Mouse (Mus musculus) cerebellum, postnatal 14 days (tissue): ENCODE measurements at regions not wholly inside any gene's neighbourhood (a gene's known extent, or its start where the extent isn't known, plus 50 kb on each side); places are given as distances from the start of the nearest gene placed in this dataset.
A peak's percentile ranks its signal among the peaks of the same experiment; 100 is the strongest.

Experiments used
- DNase-seq, 2 experiments: peaks; one replicate each; pipeline ENCODE4 v3.0.0; 2021; ENCODE audit warnings: mixed read lengths in 2 of 2

DNA sequence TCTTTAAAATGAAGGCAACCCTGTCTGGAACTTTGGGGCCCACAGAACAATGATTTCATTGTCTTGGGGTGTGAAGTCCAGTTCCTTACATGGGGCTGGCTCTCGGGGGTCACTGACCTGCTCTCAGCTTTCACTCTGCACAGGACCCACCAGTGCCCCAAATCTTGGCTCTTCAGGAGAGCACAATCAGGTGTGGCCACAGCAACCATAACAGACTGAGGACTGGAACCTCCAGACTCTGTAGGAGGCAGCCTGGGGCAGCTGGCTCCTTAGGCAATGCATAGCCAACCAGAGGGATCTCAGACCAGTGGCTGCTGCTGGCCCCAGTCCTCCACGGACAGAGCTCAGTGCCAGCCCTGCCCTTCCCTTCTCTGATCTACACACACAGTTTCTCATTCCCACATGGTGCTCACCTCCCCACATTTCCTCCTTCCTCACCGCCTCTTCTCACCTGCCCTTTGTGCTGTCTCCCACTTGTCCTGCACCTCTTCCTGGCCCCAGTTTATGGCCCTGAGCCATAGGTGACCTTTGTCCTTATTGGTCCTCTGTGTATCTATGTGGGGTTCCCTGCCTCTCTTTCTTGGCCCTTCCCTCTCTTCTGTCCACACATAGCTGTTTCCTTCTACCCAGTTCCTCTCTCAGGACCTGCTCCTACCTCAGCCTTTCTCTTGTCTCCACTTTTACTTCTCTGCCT, 151.9 kb upstream of the Zmiz1 start:
- no peak for DNase-seq

DNA sequence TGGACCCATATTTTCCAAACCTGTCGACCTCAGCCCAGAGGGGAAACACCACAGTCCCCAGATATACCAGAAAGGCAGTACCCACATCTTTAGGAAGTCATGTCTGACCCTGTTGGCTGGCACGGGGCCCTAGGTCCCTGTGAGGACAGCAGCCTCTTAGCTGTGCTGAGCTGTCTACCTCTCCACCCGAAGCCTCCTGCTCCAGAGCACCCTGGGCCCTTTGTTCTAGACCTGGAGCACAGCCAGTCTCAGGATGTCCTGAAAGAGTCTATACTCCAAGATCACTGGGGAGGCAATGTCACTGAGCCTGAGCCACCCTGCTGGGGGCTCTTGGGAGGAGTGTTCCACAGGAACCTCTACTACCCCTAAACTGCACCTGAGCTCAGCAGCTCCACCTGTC, 150.9 kb upstream of the Zmiz1 start:
- DNase-seq: peak in 1 of 2 experiments; percentile 12

DNA sequence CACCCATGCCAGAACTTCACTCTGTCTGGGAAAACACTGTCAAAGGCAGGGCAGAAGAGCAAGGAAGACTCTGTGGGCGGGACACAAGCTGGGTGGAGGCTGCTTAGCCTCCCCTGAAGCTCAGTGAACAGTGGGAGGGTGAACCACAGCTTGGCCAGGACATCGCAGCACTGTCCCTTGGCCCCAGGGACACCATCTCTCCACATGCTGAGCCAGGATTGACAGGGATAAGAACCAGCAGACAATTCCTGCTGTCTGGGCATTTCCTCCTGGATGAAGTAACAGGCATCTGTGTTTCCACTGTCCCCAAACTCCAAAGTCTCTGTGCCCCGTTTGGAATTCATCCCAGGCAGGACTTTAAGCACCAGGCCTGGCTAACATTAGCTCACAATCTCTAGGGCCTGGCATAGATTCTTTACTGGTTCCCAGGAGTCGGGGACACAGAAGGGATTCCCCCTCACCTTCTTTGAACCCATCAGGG, 148.3 kb upstream of the Zmiz1 start:
- peak in 1 of 2 experiments; percentile 4 for DNase-seq

DNA sequence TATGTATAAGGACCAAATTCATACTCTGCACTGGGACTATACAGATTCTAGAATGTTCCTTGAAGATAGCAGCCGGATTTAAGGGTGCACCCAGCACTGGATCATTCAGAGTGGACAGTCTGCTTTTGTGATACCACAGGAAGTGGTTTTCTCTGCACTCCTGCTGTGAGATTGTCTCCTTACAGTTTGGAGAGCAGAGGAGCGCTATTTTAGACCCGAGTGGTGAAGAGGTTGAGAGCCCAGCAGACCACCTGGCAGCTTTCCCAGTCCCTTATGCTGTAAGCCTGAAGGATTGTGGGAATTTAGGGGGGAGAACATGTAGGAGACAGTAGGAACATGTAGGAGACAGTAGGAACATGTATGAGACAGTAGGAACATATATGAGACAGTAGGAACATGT, 147.5 kb upstream of the Zmiz1 start:
- peak in 1 of 2 experiments; percentile 59 for DNase-seq

DNA sequence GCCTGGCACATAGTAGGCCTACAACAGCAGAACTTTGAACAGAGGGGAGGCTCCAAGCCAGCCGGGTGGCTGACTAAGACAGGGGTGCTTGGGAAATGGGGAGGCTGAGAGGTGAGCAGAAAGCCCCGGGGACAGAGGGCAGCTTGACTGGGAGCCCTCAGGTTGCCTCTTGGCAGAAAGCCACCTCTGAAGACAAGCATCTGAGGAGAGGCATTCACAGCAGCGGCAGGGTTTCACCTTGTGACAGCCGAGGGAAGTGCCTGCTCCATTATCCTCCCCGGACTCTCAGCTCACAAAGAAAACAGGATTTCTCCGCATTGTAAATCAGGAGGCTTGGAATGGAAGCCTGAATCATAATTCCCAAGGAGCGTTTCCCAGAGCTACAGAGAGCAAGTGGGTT, 146.8 kb upstream of the Zmiz1 start:
- peak in 1 of 2 experiments; percentile 65 for DNase-seq

DNA sequence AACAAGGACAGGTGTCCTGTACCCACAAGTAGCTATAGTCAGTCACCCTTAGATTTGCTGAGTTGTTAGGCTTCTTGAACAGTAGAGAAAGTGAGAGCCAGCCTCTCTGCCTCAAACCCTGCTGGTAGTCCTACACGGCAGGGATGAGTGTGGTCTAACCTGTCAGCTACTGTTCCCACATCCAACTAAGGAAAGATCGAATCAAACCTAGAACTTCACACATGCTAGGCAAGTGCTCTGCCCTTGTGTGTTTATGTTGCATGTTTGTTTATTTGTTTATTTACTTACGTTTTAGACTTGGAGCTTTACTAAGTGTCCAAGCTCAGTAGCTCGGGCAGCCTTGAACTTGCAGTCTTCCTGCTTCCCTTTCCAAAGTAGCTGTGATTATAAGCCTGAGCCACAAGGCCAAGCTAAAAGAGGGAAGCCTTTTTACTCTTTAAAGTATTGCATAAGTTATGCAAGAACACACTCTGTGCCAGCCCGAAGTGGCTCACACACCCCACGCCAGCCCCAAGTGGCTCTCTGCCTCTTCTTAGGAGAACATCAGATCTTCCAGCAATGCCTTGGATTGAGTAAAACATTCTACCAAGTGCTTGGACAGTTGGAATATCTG, 146.1 kb upstream of the Zmiz1 start:
- no peak for DNase-seq

DNA sequence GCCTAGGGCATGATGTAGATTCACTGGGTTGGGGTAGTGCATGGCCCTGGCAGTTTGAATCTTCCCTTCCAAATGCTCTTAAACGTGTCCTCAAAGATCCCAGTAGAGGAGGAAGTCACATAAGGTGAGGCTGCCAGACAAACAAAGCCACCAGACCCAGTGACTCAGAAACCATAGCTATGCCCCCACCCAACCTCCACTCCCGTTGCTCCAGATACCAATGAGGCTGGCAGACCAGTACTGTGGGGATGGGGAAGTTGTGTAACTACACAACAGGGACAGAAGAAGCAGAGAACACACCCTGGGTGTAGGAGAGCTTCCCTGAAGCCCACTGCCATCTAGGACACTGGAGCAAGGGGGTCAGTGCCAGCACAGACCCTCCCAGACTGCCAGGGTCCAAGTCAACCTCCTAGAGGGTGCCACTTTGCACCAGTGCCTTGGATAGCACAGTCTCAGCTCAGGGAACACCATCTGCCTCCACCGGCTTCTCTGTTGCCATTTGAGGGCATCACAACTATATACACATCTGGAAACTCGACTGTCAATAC, 145.2 kb upstream of the Zmiz1 start:
- DNase-seq: no peak

DNA sequence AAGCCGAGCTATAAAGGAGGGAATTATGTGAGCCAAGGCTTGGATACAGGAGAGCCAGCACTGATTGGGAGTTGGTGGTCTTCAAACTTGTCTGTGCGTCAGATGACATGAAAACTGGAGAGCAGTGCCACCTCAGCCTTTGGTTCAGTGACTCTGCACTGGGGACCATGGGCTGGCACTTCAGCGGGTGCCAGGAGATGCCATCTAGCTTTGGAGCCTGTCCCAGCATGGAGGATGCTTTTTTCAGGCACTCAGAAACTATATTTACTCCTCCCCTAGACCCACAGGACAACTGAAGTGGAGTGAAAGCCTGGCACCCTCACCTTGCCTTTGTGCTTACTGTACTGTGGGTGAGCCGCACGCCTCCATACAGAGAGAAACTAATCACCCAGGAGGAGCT, 142.5 kb upstream of the Zmiz1 start:
- DNase-seq: no peak

DNA sequence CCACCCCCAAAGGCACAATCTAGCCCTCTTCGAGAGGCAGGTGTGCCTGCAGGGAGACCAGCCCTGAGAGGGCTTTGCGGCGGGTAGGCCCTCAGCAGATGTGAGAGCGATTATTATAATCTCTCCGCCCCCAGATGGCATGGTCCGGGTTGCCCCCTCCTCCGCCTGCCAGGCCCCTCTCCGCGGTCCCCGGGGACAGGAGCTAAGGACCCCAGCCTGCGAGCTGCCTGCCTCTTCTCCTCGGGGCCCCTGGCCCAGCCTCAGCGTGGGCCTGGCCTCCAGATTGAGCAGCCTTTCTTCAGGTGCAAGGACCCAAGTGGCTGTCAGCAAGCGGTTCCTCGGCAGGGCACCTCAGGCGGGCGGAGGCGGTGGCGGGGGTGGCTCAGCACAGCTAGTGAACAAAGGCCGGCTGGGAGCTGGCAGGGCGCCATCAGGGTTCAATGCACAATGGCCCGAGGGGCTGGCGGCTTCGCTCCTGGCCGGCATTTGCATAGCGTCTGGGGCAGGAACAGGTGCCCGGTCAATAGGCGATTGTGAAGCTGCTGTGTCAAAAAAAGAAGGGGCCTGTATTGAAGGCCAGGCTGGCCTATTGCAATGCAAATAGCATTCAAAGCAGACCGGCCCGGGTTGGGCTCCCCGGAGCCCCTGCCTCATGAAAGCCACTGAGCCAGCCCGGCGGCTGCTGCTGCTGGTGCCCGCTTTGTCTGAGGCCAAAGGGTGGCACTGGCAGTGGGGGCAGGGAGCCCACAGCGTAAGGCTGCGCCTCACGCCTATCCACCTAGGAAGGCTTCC, 141.1 kb upstream of the Zmiz1 start:
- peak; percentile 74 to 82 for DNase-seq

DNA sequence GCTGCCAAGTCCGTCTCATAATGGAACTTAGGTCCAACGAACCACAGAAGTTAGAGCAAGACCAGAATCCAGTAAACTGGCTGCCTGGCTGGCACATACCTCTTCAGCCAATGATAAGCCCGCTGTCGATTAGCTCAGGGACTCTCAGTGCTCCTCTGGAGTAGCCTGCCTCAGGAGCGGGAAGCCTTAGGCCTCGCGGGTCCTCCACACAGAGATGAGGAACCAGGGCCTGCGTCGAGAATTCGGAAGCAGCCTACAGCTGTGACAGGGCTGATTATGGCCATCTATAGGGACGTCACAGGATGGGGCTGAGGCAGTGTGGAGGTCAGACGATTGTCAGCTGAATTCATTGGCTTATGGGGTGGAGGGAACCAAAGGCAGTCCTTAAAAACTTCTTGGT, 140.1 kb upstream of the Zmiz1 start:
- DNase-seq: no peak

DNA sequence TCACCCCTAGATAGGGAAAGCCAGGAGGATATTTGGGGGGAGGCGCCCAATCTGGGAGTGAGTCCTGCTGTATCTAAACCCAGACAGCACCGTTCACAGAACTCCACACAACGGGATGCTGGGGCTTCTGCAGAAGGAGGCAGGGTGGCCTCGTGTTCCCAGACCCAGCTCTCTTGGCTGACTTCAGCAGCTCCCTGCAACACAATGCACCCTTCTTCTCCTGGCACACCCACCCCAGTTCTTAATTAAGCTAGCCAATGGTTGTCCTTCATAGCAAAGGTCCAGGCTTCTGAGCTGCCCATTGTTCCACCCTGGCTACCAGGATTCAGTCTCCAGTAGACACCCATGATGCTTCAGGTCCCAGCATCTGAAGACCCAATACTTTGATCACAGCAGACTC, 138.8 kb upstream of the Zmiz1 start:
- no peak for DNase-seq

DNA sequence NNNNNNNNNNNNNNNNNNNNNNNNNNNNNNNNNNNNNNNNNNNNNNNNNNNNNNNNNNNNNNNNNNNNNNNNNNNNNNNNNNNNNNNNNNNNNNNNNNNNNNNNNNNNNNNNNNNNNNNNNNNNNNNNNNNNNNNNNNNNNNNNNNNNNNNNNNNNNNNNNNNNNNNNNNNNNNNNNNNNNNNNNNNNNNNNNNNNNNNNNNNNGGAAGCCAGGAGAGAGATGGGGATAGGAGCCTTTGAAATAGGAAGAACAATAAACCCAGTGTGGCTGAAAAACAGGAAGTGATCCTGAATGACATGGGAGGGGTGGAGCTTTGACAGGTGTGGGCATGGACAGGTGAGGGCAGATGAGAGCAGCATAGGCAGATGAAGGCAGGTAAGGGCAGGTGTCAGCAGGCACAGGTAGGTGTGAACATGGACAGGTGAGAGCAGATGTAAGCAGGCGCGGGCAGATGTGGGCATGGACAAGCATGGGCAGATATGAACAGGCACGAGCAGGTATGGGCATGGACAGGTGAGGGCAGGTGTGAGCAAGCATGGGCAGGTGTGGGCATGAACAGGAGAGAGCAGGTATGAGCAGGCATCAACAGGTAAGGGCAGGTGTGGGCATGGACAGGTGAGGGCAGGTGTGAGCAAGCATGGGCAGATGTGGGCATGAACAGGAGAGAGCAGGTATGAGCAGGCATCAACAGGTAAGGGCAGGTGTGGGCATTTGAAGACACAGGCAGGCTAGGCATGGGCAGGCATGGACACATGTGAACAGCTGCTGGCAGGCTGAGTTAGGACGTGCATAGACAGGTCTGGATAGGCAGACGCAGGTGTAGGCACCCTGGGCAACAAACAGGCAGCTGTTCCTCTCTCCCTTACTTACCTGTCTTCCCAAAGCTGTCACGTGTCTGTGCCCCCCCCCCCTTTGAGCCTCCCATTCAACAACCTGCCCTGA, 135.2 kb upstream of the Zmiz1 start:
- DNase-seq: no peak

DNA sequence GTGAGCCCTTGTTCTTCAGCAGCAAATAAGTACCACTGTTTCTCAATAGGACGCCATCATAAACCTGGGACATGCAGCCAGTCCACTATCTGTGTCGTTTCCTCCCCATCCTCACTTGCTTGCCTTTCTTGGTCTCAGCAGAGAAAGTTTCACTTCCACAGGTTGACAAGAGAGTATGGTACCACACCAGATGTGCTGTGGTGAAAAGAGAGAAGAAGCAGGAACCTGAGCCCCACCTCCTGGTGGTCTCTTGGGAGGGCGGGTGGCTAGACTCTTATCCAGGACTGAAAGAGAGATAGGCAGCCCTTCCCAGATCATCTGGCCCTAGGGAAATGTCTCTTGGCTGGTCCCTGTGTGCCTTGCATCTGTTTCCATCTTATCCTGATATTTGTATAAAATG, 133.1 kb upstream of the Zmiz1 start:
- DNase-seq: no peak

DNA sequence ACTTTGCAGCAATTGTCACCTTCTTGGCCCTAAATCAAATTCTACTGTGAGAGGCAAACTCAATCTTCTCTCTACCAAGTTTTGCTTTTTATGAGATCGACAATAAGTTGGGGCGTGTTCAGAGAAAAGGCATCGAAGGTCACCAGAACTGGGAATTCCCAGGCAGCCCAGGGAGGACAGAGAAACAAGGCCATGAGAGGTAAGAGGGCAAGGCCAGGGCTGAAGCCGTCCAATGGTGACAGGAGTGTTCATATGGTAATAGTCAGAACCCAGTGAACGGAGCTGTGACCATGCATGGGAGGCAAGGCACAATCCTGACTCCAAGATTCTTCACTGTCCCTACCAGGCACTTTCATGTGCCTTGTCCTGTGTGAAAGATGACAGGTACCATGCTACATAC, 130.8 kb upstream of the Zmiz1 start:
- DNase-seq: no peak

DNA sequence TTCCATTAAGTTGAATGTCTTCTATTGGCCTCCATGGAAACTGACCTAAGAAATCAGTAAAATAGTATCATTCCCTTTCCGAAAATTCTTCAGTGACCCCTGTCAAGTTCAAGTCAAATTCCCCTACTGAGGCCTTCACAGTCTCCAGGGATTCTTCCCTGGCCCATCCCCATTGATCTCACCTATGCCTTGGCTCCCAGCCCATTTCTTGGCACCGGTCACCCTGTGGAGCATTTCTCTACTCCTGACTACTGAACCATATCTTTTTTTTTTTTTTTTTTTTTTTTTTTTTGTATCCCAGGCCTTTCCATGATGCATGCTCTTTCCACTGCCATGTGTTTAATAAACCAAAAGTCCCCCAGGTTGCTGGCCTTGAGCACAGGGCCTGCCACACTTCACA, 124.8 kb upstream of the Zmiz1 start:
- DNase-seq: peak in 1 of 2 experiments; percentile 25

DNA sequence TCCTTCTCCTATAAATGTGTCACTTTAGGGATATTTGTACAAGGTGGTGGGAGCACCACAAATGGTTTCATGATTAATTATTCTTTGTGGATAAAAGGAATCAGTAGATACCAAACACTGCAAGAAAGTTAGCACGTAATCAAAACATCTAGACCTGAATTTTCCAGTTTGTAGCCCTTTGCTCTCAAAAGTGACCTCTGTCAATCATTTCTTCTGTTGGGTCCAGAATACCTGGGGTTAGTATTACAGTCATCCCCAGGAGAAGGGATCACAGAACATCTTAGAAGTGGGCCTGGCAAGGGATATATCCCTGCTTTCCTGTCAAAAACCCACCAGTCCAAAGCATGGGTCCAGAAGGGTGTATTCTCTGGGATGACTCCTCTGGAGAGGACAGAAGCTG, 122.1 kb upstream of the Zmiz1 start:
- DNase-seq: no peak

DNA sequence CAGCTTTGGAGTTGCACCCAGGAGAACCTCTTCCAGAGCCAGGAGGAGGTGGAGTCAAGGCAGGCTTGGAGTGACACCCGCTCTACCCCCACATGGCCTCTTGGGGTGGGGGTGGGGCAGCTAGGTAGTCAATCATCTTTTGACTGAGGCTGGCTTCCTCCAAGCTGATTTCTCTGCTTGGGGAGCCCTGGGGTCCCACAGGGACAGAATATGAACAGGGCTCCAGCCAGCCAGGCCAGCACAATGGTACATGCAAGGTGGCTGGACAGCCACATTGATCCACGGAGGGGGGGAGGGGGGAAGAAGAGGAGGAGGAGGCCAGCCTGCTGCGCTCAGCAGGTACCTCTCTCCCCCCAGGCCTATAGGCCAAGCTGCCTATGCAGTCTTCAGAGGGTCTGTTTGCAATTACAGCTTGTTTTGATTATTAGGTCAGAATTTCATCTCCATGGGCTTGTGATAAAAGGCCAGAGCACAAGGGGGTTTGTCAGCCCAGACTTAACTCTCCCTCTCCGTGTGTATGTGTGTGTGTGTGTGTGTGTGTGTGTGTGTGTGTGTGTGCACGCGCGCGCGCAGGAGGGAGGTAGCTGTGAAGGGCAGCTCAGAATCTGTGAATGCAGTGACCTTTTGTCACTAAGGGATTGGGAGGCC, 120.5 kb upstream of the Zmiz1 start:
- no peak for DNase-seq

DNA sequence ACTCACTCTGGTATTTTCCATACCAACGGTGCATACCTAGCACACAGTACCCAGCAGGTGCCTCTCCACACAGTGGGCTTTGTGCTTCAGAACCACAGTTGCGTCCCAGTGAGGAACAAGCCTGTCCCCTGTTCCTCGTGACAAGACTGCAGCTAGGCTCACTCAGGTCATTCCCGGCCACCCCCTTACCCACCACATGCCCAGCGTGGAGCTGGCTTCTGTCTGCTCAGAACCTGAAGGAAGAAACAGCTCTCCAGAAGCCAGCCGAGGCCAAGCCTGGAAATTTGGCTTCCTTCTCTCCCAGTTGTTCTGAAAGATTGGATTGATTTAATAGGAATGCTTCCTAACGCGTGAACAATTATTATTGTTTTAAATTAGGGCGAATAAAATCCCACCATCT, 118.1 kb upstream of the Zmiz1 start:
- no peak for DNase-seq

DNA sequence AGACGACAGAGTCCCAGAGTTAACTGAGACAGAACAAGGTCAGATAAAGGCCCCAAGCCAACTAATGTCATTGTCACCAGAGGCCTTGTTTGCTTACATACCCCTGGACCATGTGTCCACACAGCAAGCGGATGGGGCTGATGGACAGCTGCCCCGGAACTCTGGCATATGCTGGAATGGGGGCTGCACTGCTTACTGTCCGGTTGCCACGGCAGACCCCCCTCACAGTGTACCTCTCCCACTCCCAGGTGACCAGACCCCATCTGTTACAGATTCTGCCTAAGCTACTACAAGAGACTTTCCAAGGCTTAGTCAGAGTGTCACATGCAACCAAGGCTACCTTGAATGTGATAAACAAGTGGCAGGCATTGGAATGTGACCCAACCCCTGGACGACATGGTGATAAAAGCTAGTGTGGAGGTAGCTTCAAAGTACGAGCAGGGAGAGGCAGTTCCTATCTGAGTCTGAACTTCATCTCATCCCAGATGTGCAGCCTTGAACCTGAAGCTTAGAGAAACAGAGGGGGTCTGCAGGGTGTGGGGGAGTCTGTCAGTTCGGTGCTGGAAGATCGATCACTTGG, 117.0 kb upstream of the Zmiz1 start:
- no peak for DNase-seq

DNA sequence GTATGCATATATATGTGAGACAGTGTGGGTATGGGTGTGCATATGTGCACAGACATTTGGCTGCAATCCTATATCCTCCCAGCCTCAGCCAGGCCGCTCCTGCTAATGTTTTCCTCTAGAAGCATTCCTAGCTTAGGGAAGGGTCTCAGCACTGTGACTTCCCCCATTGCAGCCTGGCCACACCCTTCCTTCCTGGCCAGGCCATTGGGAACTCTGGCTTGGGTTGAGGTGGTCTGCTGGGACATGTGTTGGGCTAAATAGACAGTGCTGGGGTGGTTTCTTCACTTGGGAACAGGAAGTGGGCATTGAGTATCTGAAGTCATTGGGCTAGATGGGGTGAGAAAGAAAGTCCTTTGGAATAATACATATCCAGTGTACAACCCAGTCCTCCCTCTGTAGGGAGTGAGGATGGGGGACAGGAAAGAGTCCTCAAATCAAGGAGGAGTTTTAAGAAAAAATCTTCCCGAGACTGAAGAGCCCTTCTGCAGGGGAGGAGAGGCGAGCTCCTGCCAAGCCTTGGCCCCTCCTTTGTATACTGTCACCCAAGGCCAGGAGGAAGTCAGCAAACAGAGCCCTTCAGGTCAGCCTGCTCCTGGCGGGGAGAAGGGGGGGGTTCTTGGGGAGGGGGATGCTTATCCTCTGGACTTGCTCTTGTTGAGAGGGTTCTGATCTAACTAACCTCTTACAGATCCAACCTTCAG, 116.0 kb upstream of the Zmiz1 start:
- no peak for DNase-seq

DNA sequence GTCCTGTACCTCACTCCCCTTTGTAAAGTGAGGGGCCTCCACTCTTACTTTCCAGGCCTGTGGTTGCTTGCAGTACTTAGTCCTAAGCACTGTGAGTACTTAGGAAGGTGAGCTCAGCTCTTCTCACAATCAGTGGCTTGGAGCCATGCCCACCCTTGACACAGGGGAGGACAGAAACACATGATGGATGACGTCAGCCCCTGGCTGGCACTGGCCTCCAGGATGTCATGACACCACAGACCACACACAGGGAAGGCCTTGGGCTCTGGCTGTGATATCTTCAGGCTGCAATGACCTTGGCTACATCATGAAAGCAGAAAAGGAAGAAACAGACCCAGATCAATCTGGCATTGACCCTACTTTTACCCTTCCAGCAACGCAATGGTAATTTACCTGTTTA, 113.0 kb upstream of the Zmiz1 start:
- DNase-seq: peak; percentile 60 to 73
